Mouse (Mus musculus): Measurements from ENCODE around the gene Pccb. TPM values are rescaled to one million over a fixed set of nuclear protein-coding genes. Genes with fewer than 3 reads are reported as not detected.

Pccb gene
- polyA plus RNA-seq, 1 experiment from 2014 or later: 19.2 TPM

DNA sequence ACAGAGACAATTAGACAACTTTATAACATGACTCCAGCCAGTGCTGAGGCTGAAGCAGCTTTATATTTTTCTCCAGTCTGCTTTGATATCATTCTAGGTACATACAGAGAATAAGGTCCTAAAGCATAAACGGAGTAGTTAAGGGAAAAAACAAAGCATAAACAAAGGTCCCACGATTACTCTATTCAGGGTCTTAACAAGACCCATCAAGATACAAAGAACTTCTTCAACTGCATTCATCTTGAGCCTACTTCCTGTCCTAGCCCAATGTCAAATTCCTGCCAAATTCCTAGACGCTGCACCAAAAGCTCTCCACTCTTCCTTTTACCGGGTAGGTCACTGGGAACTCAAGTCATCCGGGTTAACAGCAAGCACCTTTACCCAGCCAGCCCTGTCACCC, 6.8 kb upstream of the Pccb start:
- H3K36me3 ChIP-seq: no peaks in the 10 kb centered on the region
- ATAC-seq (ENCODE audit: low FRiP score): no peak
- no peak overlapping the region for H3K4me3 ChIP-seq
- no peak overlapping the region for H3K27ac ChIP-seq
- H3K4me2 ChIP-seq (replicated peaks): no peak overlapping the region
- no peaks in the 10 kb centered on the region for H3K27me3 ChIP-seq
- 75% methylated on average over 5 of the region's 5 CpGs for WGBS
- H3K9me3 ChIP-seq (replicated peaks): no peaks in the 10 kb centered on the region
- no peak overlapping the region for H3K9ac ChIP-seq
- H3K4me1 ChIP-seq: no peaks in the 10 kb centered on the region

DNA sequence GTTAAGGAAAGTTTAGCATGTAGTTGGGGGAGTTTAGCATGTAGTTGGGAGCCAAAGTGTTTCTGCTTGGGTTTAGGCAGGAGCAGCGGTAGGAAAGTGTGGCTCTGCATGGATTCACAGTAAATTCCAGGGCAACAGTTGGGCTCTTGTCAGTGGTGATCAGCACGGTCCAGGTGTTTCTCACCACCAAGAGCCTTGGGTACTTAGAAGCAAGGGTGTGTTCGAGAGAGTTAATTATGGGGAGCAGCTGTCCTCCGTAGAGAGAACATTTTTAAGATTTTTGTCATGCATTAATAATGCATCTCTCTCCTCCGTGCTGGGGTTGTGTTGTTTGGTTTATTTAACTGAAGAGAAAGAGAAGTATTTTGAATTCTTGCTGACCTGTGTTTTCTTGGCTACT, 3.9 kb upstream of the Pccb start:
- Histone ChIP-seq H3K27ac (no peak overlapping the region), H3K36me3 (no peaks in the 10 kb centered on the region), H3K4me1 (peaks cover 8% of the 10 kb centered on the region), H3K4me2 (replicated peaks) (no peak overlapping the region), H3K9ac (no peak overlapping the region), H3K9me3 (replicated peaks) (no peaks in the 10 kb centered on the region), H3K4me3 (no peak overlapping the region), H3K27me3 (no peaks in the 10 kb centered on the region)
- 88% methylated on average over 5 of the region's 5 CpGs for WGBS
- ATAC-seq (ENCODE audit: low FRiP score): no peak

DNA sequence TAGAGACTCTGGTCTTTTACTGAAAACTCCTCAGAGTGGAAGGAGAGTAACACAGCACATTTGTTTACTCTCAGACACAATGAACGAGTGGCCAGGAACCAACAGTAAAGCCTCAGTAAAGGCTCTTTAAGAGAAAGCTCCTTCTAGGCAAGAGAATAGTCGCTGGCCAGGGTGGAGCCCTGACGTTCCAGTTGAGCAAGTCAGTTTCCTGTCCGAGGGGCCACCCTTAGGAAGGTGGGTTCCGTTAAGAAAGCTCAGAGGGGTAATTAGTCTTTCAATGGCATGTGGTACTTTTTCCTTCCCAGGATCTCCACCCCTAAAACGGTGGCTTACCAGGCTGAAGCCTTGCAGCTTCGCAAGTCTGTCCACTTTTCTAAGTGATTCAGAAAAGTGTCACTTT, 2.7 kb upstream of the Pccb start:
- H3K9me3 ChIP-seq (replicated peaks): no peaks in the 10 kb centered on the region
- ATAC-seq (ENCODE audit: low FRiP score): no peak
- no peak overlapping the region for H3K27ac ChIP-seq
- no peaks in the 10 kb centered on the region for H3K36me3 ChIP-seq
- 60% methylated on average over 7 of the region's 7 CpGs for WGBS
- H3K27me3 ChIP-seq: no peaks in the 10 kb centered on the region
- peaks cover 12% of the 10 kb centered on the region for H3K4me1 ChIP-seq
- no peak overlapping the region for H3K9ac ChIP-seq
- no peak overlapping the region for H3K4me2 ChIP-seq (replicated peaks)
- H3K4me3 ChIP-seq: no peak overlapping the region

DNA sequence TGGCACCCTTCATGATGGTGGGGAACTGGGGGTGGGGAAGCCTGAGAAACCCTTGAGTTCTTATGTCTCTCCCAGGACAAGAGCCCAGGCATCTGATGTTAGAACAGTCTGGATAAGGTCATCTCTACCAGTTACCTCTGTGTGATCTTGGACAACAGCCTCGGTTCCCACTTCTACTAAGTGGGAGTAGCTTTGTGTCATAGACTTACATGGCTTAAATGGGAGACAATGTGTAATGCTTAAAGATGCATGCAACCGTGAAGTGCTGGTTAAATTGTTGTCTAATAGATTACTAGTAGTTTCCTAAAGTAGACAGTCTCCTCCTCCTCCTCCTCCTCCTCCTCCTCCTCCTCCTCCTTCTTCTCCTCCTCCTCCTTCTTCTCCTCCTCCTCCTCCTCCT, 2.2 kb upstream of the Pccb start:
- Histone ChIP-seq H3K4me1 (peaks cover 12% of the 10 kb centered on the region), H3K9me3 (replicated peaks) (no peaks in the 10 kb centered on the region), H3K36me3 (no peaks in the 10 kb centered on the region), H3K27me3 (no peaks in the 10 kb centered on the region), H3K27ac (no peak overlapping the region), H3K9ac (no peak overlapping the region), H3K4me3 (no peak overlapping the region), H3K4me2 (replicated peaks) (no peak overlapping the region)
- no peak for ATAC-seq (ENCODE audit: low FRiP score)
- 85% methylated on average over 2 of the region's 2 CpGs for WGBS

DNA sequence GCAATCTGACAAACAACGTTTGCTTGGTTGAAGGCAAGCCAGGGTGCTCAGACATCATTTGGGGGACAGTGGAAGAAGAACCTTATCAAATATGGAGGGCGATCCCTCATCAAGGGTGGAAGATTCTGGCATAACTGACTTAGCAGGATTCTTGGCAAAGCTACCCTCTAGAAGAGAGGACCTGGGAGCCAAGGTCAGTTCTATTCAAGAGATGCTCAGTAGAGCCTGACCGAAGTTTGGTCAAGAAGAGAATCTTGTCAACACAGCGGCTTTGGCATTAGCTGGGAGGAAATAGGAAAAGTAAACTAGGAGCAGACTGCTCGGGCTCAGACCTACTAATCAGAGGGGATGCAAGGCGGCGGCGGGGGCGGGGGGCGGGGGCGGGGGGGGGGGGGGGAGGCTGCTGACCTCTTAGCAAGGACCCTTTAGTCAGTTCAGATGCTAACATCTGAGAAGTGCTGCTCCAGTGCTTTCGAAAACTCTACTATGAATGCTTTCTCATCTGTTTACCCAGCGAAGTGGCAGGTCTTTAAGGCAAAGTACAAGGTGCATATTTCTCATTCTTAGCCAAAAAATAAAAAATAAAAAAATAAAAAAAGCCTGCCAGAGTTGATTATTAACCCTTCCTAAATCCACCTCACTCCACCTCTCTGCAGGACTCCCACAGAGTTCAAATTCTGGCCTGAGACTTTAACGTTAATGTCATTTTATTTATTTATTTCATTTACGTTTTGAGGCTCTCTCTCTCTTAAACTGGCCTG, 1.3 kb upstream of the Pccb start:
- Histone ChIP-seq H3K9me3 (replicated peaks) (no peaks in the 10 kb centered on the region), H3K27ac (no peak overlapping the region), H3K4me2 (replicated peaks) (no peak overlapping the region), H3K4me3 (no peak overlapping the region), H3K27me3 (no peaks in the 10 kb centered on the region), H3K4me1 (peaks cover 12% of the 10 kb centered on the region), H3K36me3 (no peaks in the 10 kb centered on the region; the same call in 1 of the 2 replicates), H3K9ac (no peak overlapping the region)
- WGBS: 87% methylated on average over 15 of the region's 15 CpGs
- no peak for ATAC-seq (ENCODE audit: low FRiP score)

DNA sequence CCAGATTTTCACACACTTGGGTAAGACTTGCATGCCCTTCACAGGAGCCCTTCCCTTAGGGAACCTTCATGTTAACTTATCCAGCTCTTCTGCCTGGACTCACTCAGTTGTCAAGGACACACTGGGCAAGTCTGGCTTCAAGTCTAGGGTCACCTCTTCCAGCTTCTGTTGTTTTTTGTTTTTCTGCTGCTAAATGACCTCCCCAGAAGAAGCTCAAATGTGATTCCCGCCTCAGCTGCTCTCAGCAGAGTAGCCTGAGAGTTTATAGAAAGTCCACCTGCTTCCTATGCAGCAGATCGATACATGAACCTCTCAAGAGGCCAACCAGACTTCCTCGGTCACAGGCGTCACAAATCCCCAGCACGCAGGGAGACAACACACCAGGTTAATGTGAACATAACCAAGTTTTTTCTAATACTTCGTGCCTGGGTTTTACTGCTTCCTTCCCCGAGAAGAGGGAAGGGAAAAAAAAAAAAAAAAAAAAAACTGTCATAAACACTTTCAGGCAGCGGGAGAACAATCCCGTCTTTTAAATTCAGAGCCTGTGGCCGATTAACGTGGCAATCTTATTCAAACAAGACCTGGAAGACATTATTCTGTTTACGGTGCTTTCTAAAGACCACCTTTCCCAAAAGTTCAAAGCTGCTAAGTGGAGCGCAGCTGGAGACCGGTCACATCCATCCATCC, 794 bp downstream of the Pccb start:
- Histone ChIP-seq H3K4me3 (peak overlapping the region; percentile 57), H3K27ac (peak overlapping the region; percentile 96), H3K4me1 (peaks cover 12% of the 10 kb centered on the region), H3K36me3 (peaks cover 5% of the 10 kb centered on the region), H3K9ac (peak overlapping the region; percentile 73), H3K27me3 (no peaks in the 10 kb centered on the region), H3K9me3 (replicated peaks) (no peaks in the 10 kb centered on the region), H3K4me2 (replicated peaks) (peak overlapping the region; percentile 46)
- WGBS: 7% methylated on average over 14 of the region's 14 CpGs
- no peak for ATAC-seq (ENCODE audit: low FRiP score)

DNA sequence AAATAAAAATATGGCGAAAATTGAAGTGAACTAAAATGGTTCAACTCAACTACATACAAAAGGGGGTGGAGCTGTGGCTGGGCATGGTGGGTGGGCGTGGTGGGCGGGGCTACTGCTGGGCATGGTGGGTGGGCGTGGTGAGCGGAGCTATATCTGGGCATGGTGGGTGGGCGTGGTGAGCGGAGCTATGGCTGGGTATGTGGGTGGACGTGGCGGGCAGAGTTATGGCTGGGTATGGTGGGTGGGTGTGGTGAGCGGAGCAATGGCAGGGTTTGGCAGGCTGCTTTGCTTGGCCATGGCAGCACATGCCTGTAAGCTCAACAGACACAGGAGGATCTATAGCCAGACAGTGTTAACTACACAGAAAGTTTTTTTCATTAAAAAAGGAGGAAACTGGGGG, 15.9 kb downstream of the Pccb start:
- 99% methylated on average over 9 of the region's 10 CpGs for WGBS
- Histone ChIP-seq H3K4me3 (no peak overlapping the region), H3K36me3 (peaks cover 28% of the 10 kb centered on the region), H3K27me3 (no peaks in the 10 kb centered on the region), H3K9me3 (replicated peaks) (peaks cover 4% of the 10 kb centered on the region; the same call in 1 of the 2 replicates), H3K4me2 (replicated peaks) (no peak overlapping the region), H3K27ac (no peak overlapping the region), H3K4me1 (no peaks in the 10 kb centered on the region), H3K9ac (no peak overlapping the region)
- ATAC-seq (ENCODE audit: low FRiP score): no peak

DNA sequence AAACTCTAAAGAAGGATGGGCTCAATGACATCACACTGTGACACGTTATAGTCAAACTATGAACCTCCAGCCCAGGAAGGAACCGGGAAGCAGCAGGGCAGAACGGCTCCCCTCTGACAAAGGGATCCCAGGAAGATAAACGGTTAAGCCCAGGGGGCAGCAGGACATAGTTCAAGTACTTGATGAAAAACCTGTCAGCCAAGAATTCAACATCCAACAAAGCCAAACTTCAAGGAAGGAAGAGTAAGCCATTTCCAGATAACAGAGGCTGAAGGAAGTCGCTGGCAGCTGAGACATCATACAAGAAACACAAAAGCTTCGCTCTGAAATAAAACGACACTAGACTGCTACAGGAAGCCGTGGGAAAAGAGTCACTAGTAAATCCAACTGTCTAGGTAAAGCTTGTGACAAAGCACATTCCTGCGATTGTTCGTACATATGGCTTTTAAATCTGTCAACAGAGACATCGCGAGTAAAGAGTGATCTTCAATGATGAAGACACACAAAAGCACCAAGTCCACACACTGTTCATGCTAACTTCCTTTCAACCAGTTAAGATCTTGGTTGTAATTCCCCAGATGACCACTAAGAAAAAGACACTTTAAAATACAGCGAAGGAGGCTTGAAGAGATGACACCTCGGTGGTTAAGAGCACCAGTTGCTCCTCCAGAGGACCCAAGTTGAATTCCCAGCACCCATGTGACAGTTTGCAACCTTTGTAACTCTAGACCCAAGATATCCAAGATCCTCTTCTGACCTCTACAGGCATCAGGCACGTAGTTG, 16.8 kb downstream of the Pccb start:
- H3K27me3 ChIP-seq: no peaks in the 10 kb centered on the region
- H3K9me3 ChIP-seq (replicated peaks): no peaks in the 10 kb centered on the region
- no peak overlapping the region for H3K27ac ChIP-seq
- no peak overlapping the region for H3K4me3 ChIP-seq
- ATAC-seq (ENCODE audit: low FRiP score): no peak
- no peaks in the 10 kb centered on the region for H3K4me1 ChIP-seq
- 69% methylated on average over 15 of the region's 15 CpGs for WGBS
- no peak overlapping the region for H3K4me2 ChIP-seq (replicated peaks)
- H3K36me3 ChIP-seq: peaks cover 20% of the 10 kb centered on the region
- no peak overlapping the region for H3K9ac ChIP-seq

DNA sequence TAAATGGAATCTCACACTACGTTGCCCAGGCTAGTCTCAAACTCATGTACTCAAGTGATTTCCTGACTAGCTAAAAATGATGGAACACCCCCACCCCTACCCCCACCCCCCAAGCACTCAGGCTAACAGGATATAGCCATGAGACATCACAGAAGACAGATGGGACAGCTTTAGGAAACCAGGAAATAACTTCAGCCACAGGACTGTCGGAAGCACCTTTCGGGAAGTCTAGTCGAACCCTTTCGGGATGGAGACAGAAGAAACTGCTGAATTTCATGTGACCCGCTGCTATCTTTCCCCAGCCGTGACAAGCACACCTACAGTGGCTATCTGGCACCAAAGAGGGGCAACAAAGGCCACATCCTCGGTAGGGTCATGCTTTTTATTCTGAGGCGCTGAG, 19.4 kb downstream of the Pccb start:
- H3K27ac ChIP-seq: no peak overlapping the region
- no peak for ATAC-seq (ENCODE audit: low FRiP score)
- no peak overlapping the region for H3K9ac ChIP-seq
- 0 out of 2 replicates have a peak, but pooled peaks cover 3% of the 10 kb centered on the region for H3K4me1 ChIP-seq
- H3K9me3 ChIP-seq (replicated peaks): no peaks in the 10 kb centered on the region
- WGBS: 91% methylated on average over 9 of the region's 9 CpGs
- no peak overlapping the region for H3K4me3 ChIP-seq
- H3K27me3 ChIP-seq: no peaks in the 10 kb centered on the region
- no peak overlapping the region for H3K4me2 ChIP-seq (replicated peaks)
- H3K36me3 ChIP-seq: peaks cover 11% of the 10 kb centered on the region

DNA sequence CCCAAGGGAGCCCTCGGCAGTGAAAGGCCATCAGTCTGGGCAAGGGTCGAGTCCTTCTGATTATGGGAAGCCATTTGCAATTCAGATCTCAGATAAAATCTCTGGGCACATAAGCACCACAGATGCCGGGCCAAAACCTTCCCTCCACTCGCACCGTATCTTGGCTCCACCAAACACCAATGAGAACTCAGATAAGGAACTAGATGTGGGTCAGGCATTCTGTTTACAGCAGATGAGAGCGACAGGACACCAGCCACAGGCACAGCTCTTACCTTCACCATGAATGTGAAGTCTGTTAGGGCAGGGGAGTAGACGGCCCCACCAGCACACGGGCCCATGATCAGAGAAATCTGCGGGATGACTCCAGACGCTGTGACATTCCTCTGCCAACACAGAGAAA, 22.3 kb downstream of the Pccb start:
- Histone ChIP-seq H3K27ac (no peak overlapping the region), H3K27me3 (no peaks in the 10 kb centered on the region)

DNA sequence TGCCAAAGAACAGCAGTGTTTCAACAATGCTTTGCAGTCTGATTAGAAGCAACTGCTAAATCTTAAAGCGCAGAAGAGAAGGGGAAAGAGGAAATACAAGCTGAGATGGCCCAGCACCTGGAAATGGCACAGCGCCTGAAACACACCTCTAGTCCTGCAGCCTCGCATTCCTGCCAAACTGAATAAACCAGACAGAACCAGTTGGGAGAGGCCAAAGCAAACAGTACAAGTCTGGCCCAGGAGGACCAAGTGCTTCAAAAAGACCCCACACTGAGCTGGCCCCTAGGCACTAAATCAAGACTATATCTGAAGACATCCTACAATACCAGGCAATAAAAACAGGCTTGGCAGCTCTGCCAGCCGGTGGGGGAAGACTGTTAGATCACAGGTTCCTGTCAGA, 28.8 kb downstream of the Pccb start:
- Histone ChIP-seq H3K4me1 (no peaks in the 10 kb centered on the region), H3K27ac (no peak overlapping the region), H3K36me3 (peaks cover 2% of the 10 kb centered on the region; the same call in 1 of the 2 replicates), H3K9ac (no peak overlapping the region), H3K4me2 (replicated peaks) (no peak overlapping the region), H3K4me3 (no peak overlapping the region), H3K27me3 (no peaks in the 10 kb centered on the region), H3K9me3 (replicated peaks) (0 out of 2 replicates have a peak, but pooled peaks cover 4% of the 10 kb centered on the region)
- no peak for ATAC-seq (ENCODE audit: low FRiP score)
- WGBS: 80% methylated on average over 4 of the region's 4 CpGs

More for the DNA sequence above, 22.3 kb downstream of the Pccb start:
- Histone ChIP-seq H3K9ac (no peak overlapping the region), H3K36me3 (peaks cover 11% of the 10 kb centered on the region), H3K4me2 (replicated peaks) (no peak overlapping the region), H3K4me3 (no peak overlapping the region), H3K4me1 (0 out of 2 replicates have a peak, but pooled peaks cover 3% of the 10 kb centered on the region), H3K9me3 (replicated peaks) (no peaks in the 10 kb centered on the region)
- WGBS: 69% methylated on average over 10 of the region's 10 CpGs
- no peak for ATAC-seq (ENCODE audit: low FRiP score)

DNA sequence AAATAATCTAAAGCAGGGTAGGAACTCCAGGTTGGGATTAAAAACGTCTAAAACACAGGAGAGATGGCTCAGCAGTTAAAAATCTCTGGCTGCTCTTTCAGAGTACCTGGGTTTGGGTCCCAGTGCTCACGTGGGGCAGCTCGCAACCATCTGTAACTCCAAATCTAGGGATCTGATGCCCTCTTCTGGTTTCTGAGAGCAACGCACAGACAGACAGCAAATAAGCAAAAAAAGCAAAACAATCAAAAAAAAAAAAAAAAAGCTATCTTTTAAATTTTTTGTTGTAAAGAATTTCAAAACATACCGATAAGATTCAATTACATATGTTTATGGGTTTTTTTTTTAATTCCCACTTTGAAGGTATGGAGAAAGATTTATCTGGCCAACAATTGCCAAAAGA, 31.4 kb downstream of the Pccb start:
- 87% methylated on average over 5 of the region's 5 CpGs for WGBS
- Histone ChIP-seq H3K27ac (no peak overlapping the region), H3K27me3 (no peaks in the 10 kb centered on the region), H3K4me2 (replicated peaks) (no peak overlapping the region), H3K4me1 (no peaks in the 10 kb centered on the region), H3K9me3 (replicated peaks) (0 out of 2 replicates have a peak, but pooled peaks cover 4% of the 10 kb centered on the region), H3K4me3 (no peak overlapping the region), H3K9ac (no peak overlapping the region), H3K36me3 (peaks cover 10% of the 10 kb centered on the region; the same call in 1 of the 2 replicates)
- no peak for ATAC-seq (ENCODE audit: low FRiP score)
